Mouse (Mus musculus) ovary, postnatal 36 days (tissue): ENCODE data around the gene Zmpste24.
"Not testable (repeated sequence)": the region's sequence is repeated elsewhere in the genome, so short reads cannot be mapped to it uniquely, and the experiment has no call there.

ENCODE experiments used
- DNase-seq: peaks from one replicate; pipeline ENCODE4 v3.0.0; 2022; ENCODE audit warnings: low spot score, mixed read lengths

Gene Zmpste24

DNA sequence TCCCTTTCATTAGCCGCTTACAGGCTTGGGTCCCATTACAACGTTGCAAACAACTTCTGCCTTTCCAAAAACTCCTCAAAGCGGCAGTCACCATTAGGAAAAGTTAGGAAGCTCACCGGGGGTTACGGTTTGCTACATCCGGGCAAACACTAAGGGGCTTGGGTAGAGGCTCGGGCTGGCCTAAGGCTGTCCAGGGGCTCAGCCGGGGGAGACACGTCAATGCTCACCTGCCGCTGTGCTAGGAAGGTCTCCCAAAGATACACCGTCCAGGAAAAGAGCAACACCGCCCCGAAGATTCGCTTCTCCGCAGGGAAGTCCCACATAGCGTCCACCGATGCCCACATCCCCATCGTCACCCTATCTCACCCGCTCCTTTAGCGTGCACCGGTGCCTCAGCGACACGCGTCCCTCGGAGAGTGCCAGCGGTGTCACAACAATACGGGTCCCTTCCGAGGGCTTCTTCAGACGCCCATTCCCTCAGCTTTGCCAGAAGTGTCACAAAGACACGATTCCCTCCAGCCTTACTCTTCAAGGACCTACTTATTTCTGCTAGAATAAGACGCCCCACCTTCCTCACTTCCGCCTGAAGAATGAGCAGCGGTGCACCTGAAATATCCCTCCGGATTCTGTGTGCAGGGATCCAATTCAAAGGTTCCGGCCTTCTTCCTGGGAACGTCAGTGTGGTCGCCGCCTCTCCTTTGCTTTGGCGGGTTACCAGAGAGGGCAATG lies at the start of gene Zmpste24:
Zmpste24 (minus strand) TSS at position 592 of the 729 bp plus-strand sequence.
- DNase-seq, result peak; percentile 77

DNA sequence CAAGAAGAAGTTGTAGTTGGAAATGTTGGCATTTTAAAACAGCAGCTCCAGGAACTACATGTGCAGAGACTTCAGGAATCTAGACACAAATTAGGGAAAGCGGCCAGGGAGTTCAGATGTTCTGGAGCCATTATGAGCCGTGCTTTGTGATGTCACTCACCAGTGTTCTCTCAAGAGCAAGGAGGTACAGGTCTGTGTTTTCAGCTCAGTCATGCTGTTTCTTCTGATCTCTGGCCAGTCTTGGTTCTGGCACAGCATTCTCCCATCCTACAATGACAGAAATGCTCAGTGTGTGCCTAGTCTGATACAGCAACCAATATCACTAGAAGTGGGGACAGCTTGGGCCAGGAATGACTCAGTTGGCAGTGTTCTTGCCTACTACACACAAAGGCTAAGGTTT lies 11.1 kb upstream of the Zmpste24 start, which contains the start of gene Tmco2:
Tmco2 (minus strand) TSS at position 101 of the 400 bp plus-strand sequence.
- DNase-seq, result no peak

DNA sequence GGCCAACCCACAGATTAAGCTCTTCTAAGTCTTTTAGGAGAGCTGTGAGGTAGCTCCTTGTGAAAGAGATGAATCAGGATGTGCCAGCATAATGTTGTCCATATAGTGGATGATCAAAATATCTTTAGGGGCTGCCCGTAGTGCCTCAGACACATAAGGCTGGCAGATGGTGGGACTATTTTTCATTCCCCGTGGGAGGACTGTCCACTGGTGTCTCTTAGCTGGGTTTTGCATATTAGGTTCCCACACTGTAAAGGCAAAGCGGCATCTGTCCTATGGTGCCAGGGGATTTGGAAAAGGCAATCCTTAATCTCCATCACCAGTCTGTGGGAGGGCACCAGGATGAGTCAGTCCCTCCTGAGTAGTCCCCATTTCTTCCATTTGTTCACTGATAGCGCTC lies 5.3 kb upstream of the Zmpste24 start:
- no peak for DNase-seq

DNA sequence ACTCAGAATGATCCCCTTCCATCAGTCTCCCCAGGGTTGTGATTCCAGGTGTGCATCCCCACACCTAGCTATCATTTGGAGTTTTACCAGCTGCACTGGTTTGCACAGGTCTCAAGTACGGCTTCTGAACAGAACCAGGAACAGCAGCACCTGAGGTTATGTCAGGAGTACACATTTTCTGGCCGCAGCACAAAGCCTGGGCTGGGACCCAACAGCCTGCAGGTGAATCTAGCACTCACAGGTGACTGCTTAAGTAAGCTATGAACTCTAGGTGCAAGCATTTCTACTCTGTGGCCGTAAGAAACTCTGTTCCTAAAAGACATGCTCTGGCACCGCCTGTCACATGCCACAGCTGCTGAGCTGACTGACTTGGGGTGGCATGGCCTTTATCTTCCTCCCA lies 7.8 kb downstream of the Zmpste24 start:
- DNase-seq, result no peak

DNA sequence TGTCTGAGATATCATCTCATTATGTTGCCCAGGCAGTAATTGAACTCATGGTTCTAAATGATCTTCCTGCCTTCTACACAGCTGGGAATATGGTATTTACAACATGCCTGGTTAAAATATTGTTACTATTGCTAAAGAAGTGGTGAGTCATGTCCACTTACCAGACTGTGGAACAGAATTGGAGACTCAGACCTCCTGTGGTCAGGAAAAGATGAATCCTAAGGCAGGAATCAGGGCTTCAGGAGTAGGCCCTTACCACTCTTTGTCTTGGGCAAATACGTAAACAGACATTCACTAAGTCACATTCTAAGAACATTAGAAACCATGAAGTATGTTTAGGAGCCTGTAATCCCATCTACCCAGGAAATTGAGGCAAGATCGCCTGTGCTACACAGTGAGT lies 9.3 kb downstream of the Zmpste24 start:
- DNase-seq, result no peak

DNA sequence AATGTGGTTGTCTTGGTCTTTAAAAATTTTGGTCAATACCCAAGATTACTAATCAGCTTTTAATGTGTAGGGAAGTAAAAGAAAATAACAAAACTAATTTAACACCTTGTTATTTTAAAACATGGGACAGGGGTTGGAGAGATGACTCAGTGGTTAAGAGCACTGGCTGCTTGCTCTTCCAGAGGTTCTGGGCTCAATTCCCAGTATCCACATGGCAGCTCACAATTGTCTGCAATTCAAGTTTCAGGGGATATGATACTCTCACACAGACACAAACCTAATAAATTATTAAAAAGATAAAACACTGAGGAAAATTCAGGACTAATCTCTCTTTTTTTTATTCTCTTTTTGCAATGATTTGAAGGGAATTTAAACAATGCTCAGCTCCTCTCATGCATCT lies 13.5 kb downstream of the Zmpste24 start:
- DNase-seq, result no peak

DNA sequence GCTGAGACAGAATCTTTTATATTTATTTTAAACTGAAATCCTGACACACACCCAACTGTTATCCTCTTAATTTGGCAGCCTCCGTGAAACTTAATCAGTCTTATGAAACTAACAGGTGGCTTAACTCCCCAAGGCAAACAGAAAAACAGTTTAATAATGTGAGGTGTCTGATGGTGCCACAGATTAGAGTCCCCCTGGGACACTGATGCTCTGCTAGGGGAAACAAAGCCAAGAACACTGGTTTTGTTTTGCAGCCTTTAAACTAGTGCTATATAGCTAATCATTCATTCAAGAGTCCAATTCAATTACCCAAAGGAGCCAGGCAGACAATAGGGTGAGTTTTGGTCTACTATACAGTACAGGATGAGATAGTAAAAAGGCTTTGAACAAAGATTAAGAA lies 17.6 kb downstream of the Zmpste24 start:
- no peak for DNase-seq

DNA sequence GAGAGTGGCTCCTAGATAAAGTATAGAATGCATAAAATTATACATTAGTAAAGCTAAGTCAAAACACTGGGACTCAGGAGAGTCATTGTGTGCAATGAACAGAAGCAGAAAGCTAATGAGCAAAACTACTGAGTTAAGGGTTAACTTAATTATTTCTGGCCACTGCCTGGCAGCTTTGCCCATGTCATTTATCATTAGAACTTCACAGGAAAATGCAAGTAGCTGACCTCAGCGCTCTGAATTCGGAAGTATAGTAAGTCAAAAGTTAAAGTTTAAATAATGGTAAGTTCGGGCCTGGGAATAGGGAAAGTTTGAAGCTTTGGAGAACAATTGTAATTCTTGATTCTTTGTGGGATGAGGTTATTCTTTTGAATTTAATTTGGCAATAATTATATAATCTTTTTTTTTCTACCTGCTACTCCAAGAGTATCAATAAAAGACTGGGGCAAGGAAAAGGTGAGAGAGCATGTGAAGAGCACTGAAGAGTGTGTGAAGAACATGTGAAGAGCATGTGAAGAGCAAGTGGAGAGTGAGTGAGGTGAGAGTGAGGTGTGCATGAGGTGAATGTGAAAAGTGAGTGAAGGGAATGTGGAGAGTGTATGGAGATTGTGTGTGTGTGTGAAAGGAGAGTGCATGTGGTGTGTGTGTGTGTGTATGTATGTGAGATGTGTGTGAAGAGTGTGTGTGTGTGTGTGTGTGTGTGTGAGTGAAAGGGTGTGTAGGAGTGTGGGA lies 20.0 kb downstream of the Zmpste24 start:
- no peak for DNase-seq

DNA sequence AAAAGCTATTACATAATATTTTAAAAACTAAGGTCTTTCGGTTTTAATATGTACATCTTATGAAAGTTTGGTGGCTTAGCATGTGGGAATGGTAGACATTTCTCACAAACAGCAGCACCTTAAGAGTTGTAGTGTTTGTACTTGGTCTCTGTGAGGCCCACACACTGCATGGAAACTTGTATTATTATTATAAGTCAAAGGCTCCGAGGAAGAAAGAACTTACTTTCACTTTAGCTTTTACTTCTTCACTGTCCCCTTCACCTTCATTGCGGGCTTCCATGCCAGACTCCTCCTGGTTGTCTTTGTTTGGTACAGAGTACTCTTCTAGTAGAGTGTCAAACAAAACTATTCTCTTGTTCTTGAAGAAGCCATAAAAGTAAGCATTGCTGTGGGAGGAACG lies 23.8 kb downstream of the Zmpste24 start:
- DNase-seq, result no peak

DNA sequence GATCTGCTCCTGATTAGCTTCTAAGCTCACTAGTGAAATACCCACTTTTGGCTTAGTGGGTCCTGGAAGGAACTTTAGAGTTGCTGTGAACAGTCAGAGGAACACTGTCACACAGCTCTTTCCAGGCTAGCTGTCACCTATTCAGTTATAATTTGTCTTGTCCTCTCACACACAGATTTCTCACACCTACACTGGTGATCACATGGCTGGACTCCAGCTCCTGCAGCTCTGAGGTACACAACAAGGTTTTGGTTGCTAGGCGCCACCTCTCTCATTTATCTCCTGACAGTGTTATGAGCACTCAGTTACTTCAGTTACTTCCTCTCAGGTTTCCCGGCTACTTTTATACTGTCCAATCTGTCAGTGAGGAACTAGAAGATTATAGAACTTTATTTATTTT lies 32.7 kb downstream of the Zmpste24 start:
- DNase-seq, result no peak

DNA sequence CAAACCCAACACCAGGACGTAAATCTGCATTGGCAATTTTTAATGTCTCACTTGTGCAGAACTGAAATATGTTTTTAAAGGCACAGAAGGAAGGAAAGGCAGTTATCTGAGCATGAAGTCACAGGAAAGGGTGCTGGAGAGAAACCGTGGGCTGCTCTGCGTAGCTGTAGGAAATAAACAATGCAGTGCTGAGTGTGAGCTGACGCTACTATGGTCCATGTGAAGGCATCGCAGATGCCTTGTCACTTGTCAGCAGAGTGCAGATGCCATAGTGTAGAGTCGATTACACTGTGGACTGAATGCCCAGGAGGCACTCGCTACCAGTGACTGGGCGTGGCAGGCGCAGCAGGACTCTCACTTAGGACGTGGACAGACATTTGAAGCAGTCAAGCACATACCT lies 38.8 kb downstream of the Zmpste24 start:
- not testable (repeated sequence) for DNase-seq

DNA sequence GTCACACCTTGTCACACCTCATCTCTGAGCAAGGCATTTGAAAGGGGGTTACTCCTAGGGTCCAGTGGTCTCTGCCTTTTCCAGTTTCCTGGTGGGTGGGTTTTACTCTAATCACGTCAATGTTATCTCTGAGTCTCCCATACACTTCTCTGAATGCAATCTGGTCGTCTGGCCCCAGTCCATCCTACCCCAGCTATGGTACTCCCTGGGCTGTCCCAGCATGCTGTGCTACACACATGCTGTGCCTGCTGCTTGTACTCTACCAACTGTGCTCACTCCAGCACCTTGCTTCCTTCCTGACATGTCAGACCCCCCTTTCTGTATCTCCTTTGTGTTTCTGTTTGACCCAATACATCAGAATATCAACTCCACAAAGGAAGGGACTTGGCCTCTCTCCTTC lies 41.0 kb downstream of the Zmpste24 start:
- no peak for DNase-seq

DNA sequence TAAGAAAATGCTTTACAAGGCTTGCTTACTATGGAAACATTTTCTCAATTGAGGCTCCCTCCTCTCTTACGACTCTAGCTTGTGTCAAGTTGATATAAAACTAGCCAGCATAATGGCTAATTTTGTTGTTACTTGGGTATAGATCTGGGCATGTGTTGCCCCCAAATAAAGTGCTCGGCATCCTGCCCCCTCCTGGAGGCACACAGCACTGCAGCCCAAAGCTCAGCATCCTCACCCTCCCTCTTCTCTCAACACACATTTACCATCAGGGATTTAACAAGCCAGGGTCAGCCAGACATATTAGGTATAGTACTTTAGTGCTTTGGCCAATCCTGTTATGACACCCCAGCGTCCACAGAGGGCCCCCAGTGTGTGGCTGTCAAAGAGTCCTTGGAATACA lies 41.7 kb downstream of the Zmpste24 start:
- DNase-seq, result no peak

DNA sequence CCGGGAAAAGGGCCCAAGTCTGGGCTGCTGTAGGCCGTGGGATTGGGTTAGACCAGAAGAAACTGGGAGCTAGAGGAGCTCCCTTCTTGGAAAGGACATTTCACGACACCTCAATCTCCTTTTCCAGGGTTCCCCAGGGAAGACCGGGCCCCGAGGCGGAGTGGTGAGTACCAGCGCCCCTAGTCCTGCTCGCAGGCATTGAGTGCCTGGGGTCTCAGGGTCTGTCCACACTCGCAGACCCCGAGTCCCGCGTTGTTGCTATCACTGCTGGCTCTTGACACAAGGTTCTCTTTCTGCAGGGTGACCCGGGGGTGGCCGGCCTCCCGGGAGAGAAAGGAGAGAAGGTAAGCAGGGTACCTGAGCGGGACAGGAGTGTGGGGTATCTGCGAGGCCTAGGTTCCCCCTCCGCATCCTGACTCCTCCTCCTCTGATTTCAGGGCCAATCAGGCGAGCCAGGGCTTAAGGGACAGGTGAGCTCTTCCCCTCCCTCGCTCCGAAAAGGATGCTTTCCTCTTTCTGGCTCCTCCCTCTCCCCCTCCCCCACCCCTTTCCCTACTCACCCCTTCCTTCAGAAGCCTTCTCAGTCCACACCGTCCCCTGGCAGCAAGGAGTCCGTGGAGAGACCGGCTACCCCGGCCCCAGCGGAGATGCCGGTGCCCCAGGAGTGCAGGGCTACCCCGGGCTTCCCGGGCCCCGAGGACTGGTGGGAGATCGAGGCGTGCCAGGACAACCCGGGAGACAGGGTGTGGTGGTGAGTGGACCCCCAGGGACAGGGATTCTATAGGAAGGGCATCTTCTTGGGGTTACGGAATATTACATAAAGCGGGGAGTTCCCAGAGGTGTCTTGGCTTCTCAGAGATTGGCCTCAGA lies 45.4 kb downstream of the Zmpste24 start:
- DNase-seq, result no peak

DNA sequence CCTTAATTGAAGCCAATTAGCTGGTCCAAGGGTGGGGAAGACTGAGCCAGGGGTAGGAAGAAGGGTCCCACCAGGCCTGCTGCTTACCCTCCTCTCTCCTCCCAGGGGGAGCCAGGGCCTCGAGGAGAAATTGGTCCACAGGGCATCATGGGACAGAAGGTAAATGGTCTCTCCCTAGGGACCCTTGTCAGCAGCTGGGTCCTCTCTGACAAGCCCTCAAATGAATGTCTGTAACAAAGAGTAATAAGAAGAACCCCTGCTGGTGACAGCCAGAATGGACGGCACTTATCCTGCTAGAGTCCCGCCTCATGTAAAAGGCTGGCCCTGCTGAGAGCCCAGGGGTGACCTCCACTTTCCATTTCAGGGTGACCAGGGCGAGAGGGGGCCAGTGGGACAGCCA lies 46.2 kb downstream of the Zmpste24 start:
- DNase-seq, result no peak

DNA sequence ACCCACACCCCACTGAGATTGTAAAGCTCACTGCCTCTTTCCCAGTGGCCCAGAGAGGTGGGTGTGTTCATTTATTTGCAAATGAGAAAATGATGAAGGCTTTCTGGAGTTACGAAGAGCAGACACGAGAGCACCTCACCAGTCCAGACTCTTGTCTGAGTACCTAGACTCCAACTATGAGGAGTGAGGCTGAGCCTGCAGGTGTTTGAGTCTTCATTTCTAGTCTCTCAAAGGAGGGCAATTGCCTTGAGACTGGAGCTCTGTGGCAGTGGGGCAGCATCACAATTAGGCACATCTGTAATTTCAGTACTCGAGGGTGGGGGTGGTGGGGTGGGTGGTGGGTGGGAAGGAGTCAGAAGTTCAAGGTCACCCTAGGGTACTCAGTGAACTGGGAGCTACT lies 55.1 kb downstream of the Zmpste24 start:
- no peak for DNase-seq

DNA sequence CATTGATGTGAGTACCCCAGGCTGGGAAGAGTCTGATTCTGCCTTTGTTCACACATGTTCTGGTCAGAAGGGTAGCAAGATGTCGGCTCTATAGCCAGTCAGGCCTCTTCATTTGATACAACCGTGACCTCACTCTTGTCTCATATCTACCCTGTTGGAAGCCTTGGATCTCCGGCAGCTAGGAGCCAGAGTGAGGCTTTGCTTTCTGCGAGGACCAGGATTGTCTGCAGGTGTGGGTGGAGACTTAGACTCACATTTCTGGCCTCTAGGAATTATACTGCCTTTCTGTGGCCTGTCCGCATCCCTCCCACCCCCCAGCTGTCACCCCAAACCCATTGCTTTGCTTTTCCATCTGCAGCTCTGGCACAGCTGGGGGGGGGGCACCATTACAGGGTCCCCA lies 55.6 kb downstream of the Zmpste24 start:
- no peak for DNase-seq

DNA sequence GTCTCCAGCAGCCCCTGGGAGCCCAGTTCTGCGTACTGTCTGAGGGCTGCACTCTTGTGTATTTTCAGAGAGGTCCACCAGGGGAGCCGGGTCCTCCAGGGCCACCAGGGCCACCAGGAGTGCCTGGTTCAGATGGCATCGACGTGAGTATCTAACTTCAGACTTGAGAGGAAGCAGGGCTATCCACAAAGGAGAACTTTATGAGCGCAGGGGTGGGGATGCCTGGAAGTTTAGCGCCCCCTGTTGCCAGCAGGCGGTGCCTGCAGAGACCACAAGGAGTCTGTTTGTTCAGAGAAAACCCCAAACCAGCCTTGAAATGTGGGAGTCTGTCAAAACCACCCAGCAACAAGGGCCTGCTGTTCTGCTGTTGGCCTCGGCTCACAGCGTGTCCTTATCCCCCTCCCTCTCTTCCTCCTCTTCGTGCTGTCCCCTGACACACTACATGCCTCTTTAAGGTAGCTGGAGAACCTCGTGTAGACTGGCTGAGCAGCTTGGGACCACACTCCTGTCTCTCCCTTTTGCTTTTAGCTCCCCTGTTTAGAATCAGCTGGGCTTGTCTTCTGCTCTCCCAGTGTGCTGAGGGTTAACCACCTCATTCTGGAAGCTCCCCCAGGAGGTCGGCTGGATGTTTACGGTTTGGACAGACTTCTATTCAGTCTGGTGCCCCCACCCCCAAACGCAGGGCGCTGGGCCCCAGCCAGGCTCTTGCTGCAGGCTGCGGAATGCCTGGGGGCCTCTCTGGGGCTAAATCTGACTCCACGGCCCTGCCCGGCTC lies 57.0 kb downstream of the Zmpste24 start:
- peak; percentile 76 for DNase-seq

DNA sequence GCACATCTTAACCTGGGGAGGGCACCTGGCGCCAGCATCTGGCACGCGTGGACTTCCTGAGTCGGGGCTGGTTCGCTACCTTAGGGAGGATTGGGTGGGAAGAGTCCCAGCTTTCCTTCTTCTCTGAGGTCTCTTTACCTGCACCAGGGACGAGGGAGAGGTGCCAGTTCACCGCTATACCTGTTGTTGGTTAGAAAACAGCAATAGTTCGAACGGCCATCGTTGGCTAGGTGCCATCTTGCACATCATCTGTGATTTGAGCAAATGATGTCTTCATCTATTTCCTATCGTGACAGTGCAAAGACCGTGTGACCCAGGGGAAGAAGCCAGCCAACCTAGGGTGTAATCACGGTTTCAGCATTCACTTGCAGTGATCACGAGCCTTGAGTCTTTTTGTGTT lies 57.7 kb downstream of the Zmpste24 start:
- no peak for DNase-seq

DNA sequence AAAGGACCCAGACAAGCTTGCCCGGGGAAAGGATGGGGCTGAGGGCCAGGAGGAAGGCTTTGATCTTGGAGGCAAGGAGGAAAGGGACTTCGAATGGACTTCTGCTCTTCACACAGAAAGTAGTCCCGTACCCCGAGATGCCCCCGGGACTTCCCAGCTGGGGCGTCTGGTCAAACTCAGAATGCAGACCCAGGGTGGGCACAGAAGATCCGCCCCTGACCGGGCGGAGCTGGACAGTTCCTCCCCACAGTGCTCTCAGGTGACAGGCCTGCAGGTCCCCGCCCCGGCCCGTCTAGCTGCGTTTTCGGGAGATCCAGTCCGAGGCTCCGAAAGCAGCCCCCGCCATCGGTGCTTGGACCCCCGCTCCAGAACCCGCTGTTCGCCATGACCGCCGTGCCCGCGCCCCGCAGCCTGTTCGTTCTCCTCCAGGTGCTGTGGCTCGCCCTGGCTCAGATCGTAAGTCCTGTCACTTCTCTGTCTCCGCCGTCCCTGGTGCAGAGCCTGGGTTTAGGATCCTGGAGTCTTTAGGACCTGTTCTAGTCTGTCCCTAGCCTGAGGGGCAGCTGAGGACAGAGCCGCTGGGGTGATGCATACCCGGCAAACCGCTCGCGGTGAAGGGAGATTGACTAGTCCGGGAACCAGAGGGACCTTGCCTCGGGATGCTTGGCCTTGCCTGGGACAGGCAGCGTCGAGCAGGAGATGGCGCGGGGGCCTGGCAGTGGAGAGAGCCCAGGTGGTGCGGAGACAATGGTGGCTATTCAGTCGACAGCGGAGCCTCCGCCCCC lies 58.5 kb downstream of the Zmpste24 start, which contains the start of gene Col9a2:
Col9a2 (plus strand) TSS at position 55 of the 785 bp plus-strand sequence.
- DNase-seq, result peak; percentile 30

DNA sequence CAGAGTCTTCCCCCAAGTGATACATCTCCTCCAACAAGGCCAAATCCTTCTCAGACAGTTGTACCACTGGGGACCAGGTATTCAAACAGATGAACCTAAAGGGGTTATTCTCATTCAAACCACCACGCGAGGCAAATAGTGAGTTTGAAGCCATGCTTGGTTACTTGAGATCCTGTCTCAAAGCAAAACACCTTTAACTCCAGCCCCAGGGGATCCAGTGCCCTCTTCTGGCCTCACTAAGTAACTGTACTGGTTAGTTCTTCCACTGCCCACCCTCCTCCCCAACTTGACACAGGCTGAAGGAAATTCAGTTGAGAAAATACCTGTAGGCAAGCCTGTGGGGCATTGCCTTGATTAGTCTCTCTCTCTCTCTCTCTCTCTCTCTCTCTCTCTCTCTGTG lies 65.0 kb downstream of the Zmpste24 start:
- no peak for DNase-seq
